Mouse (Mus musculus): Measurements from ENCODE around the gene Exd1.

DNA sequence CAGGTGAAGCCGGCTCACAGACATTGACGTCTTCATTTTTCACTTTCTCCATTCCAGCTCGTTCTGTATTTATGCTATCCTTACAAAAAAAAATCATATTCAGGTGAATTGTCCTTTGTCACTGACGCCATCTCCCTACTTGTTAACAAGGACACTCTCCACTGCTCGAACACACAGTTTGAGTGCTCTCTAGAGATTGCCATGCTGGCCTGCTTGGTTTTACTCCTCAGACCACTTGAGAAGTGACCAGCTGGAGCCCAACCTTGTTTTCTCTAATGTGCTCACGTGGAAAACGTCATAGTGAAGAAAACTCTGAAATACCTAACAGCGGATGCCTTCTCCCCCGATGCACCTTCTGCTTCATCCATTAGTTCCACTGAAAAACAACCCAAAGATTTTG is 8.6 kb downstream of the Exd1 start:
- TF ChIP-seq CTCF (IDR thresholded peaks at IDR 0.05; ENCODE audit: low read depth): no peak
- TF ChIP-seq EP300 (IDR thresholded peaks at IDR 0.05; ENCODE audit: low read depth): no peak

Measured in liver, embryonic 14.5 days (tissue).